Mouse (Mus musculus): Measurements from ENCODE around the gene Gm8122.
"Not testable (repeated sequence)": the region's sequence is repeated elsewhere in the genome, so short reads cannot be mapped to it uniquely, and the experiment has no call there.

Gm8122 gene

DNA sequence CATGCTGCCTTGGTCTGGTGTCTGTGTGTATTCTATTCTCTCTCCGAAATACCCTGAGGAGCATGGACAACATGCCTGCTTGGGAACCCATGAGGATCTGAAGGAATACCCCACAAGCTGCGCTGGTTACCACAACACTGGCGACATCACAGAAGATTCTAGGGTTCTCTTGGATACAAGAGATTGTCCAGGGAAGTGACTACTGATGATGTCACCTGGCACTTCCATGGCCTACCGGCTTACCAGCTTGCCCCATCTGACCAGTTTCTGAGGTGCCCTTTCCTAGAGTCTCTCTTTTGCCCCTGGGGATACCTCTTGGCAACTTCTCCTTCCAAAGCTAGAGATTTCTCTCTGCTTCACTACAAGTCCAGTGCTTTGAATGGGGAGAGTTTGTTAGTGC is at the start of gene Gm8122:
Gene Gm8122, minus strand, starts transcription at position 101 of the 400 bp plus-strand sequence.
- DNase-seq: not testable (repeated sequence)

DNA sequence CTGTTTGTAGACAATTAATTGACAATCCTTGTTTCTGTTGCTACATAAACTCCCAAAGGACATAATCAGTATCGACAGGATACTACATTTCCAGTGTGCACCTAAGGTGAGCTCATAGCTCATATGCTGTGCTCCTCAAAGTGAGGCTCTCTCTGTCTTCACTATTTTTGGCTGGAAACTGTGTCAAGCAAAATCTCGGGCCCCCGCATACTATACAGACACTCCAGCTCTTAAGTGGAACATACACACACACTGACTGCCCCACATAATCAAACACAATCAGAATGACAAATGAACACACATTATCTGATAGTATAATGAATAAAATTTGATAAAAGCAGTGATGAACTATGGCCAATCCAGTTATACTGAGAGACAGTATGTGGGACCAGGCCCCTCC is 43.6 kb upstream of the Gm8122 start:
- DNase-seq: not testable (repeated sequence)

DNA sequence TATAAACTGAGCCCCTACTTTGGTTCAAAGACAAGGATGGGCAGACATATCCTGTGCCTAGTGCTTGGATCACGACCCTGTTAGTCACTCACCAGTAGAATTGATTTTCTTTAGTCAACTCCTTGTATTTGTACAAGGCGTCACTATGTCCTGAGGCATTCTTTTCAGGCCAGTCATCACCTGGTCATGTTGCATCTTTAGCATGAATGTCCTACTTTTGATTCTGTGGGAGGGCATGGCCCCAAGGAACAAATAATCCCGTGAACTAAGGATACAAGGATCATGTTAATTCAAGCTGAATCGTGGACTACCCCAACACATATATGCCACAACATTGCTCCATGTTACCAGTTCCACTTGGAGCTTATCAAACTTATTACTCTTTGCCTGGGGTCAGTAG is 43.0 kb upstream of the Gm8122 start:
- DNase-seq: not testable (repeated sequence)

DNA sequence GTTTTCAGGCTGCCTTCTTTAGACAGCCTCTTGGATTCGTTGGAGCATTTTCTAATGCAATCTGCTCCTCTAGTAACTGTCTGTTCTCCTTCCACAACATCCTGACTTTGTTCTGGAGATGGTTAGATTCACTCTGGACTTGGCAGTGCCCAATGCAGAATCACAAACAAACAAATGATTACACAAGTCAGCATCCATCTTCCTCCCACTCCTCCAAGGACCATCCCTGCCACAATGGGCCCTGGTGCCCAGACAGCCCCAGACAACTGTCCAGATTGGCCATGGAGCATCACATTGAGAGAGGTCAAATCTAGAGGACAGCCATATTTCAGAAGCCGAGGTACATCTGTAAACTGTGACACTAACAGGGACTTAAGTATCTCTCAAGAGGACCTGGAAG is 42.4 kb upstream of the Gm8122 start:
- not testable (repeated sequence) for DNase-seq

- not testable (repeated sequence) for DNase-seq
These were observed 40.6 kb upstream of the Gm8122 start for GRCm38 (mm10) chr14:43275752-43276151.

DNA sequence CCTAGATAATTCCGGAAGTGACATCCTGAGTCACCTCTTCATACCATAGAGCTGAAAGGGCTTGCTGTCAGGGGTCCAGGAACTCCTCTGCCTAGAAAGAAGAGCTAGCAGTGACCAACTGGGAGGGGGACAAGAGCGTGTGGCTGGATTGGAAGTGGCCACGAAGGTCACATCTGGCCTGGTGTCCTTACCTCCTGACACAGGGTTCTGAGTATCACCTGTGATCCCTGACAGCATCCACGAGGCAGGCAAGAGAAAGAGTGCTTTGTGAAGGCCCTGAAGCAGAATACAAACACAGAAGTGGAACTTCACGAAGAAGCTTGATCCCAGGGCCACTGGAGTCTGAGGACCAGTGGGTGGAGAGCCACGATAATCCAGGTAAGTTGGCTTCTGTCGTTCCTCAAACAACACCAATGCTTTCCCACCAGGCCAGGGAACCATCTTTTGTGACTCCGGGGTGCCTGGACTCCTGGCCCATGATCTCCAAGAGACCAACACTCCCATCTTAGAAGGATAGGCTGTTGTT is 39.9 kb upstream of the Gm8122 start, which contains the start of gene Gm9732:
Gene Gm9732, plus strand, starts transcription at position 51 of the 526 bp plus-strand sequence.
- DNase-seq: not testable (repeated sequence)

DNA sequence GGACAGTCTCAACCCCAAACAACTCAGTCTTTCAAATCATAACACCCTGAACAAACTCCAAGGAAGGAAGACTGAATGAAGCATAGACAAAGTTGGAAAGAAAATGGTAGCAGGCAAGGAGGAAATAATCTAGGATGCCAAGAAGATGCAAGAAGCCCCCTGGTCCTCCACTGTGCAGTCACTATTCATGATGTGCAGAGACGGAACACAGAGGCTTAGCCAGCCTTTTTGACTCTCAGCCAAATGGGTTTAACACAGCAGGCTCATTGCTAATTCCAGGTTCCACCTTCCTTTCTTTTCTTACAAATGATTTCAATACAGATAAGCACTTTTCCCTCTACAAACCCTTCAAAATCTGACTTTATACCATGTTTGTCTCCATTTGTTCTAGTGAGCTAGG is 38.1 kb upstream of the Gm8122 start:
- DNase-seq: not testable (repeated sequence)

DNA sequence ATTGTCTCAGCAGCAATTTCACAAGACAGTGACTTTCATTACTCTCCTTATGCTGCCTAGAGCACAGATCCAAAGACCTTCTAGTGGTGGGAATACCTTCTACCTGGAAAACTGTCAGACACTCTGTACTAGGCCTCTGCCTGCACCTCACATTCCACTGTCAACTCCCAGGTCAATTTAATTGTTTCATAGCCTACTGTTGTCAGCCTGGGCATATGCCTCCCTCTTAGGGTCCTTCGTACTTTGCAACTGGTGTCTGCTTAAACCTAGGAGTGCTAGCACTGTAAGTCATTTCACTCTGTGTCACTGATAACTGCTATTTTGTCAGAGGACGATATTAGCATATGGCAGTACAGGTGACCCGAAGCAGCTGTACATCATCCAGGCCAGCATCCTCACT is 34.1 kb upstream of the Gm8122 start:
- not testable (repeated sequence) for DNase-seq

GRCm38 (mm10) chr14:43268521-43269084 is 33.5 kb upstream of the Gm8122 start:
- DNase-seq: not testable (repeated sequence)

- not testable (repeated sequence) for DNase-seq
These were observed 28.3 kb upstream of the Gm8122 start for GRCm38 (mm10) chr14:43263421-43263820.

GRCm38 (mm10) chr14:43258349-43258748 is 23.2 kb upstream of the Gm8122 start, which contains the start of gene Gm8126:
Gene Gm8126, plus strand, starts transcription at chr14:43258649.
- not testable (repeated sequence) for DNase-seq

DNA sequence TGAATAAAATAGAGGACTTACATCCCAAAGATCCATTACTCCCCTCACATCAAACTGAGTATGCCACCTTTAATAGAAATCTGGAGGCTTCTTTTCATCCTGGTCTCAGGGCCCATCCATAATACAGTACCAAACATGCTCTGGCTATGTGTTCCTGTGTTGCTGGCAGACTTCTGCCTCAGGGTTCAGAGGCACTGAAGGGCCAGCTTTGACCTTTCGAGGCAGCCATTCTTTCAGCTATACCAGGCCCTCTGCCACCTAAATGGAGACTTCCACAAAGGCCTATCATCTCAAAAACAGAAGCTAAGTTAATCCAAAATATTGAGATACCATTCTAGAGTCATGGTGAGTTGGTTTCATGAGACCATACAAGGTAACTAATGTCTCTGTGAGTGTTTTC is 21.4 kb upstream of the Gm8122 start:
- not testable (repeated sequence) for DNase-seq

DNA sequence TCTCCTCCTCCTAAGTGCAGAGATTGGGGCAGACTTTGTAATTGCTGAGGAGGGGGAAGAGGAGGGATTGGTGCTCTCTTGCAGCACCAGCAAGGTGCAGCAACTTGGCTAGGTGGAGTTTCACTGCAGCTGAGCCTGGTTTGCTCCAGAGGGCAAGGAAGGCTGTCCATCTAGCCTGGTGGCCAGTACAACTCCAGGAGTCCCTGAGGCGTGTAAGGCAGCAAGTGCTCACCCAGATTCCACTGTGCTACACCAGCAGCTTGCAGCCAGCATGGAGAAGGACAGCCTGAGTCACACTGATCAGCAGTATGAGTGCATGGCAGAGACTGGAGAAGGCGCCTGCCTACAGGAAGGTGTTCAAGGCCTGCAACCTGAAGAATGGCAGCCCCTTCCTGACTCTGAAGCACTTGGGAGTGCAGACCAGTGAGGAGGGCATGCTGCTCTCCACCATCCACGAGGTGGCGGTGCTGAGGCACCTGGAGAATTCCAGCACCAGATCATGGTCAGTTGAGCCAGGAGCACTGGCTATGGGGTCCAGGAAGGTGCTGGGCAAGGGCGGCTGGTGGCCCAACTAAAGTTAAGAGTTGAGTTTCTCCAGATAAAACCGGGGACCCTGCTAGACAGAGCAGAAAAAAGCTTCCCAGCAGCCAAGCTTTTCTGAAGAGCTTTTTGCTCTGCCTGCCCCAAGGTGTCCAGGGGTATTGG is 15.6 kb upstream of the Gm8122 start:
- not testable (repeated sequence) for DNase-seq

- not testable (repeated sequence) for DNase-seq
These were observed 14.6 kb upstream of the Gm8122 start for GRCm38 (mm10) chr14:43249611-43250170.

DNA sequence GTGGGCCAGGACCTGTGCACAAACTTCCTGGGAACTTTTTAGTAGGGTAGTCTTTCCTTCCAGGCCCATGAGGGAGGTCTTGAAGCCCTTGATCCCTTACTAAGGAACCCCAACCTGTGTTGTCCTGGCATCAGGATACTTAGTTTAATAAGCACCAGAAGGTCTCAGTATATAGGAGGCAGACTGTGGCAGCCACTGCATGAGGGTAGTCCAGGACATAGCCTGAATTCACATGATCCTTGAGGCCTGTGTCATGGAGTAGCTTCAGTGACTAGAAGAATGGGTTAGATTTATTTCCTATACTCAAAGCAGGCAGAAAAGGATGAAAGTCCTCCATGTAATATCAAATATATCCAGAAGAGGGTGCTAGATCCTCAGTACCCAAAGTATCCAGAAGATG is 2.7 kb upstream of the Gm8122 start:
- DNase-seq: not testable (repeated sequence)

Data from thymus, adult 18-20 months (tissue).